Mouse (Mus musculus): Measurements from ENCODE around the gene Frmd4a. TPM values are rescaled to one million over a fixed set of nuclear protein-coding genes. Genes with fewer than 3 reads are reported as not detected.
A peak's percentile ranks its signal among the peaks of the same experiment; 100 is the strongest.

Gene Frmd4a
- polyA plus RNA-seq, 1 experiment from 2014 or later: 44.5 TPM

- Histone ChIP-seq H3K4me2 (ENCODE audit: low read depth) (no peak overlapping the region), H3K9ac (ENCODE audit: low read length) (no peak overlapping the region), H3K27ac (ENCODE audit: low read depth, low read length) (no peak overlapping the region), H3K4me3 (ENCODE audit: low read depth, low read length) (no peak overlapping the region), H3K36me3 (ENCODE audit: control insufficient read depth, insufficient read depth, low read length) (no peaks in the 10 kb centered on the region), H3K9me3 (ENCODE audit: control insufficient read depth, low read length) (no peaks in the 10 kb centered on the region), H3K27me3 (ENCODE audit: control insufficient read depth, insufficient read depth, low read length) (no peaks in the 10 kb centered on the region), H3K4me1 (ENCODE audit: control insufficient read depth, insufficient read depth, low read length) (peaks cover 15% of the 10 kb centered on the region)
- 68% methylated on average over 1 of the region's 1 CpGs for WGBS
- DNase-seq (ENCODE audit: low spot score) (no peak), ATAC-seq (ENCODE audit: insufficient read depth, low FRiP score, low TSS enrichment) (no peak)
Observed at GRCm38 (mm10) chr2:4399721-4400120, 382.2 kb downstream of the Frmd4a start.

- Histone ChIP-seq H3K4me1 (ENCODE audit: control insufficient read depth, insufficient read depth, low read length) (peaks cover 15% of the 10 kb centered on the region), H3K9me3 (ENCODE audit: control insufficient read depth, low read length) (no peaks in the 10 kb centered on the region), H3K27ac (ENCODE audit: low read depth, low read length) (peak overlapping the region; percentile 98), H3K4me2 (ENCODE audit: low read depth) (peak overlapping the region; percentile 78), H3K27me3 (ENCODE audit: control insufficient read depth, insufficient read depth, low read length) (no peaks in the 10 kb centered on the region), H3K4me3 (ENCODE audit: low read depth, low read length) (peak overlapping the region; percentile 72), H3K9ac (ENCODE audit: low read length) (peak overlapping the region; percentile 96), H3K36me3 (ENCODE audit: control insufficient read depth, insufficient read depth, low read length) (no peaks in the 10 kb centered on the region)
- under 1% methylated on average over 35 of the region's 74 CpGs for WGBS
- ATAC-seq (ENCODE audit: insufficient read depth, low FRiP score, low TSS enrichment) (peak; percentile 73), DNase-seq (ENCODE audit: low spot score) (peak; percentile 78)
Observed at GRCm38 (mm10) chr2:4400771-4401596, 383.5 kb downstream of the Frmd4a start.

- Histone ChIP-seq H3K36me3 (ENCODE audit: control insufficient read depth, insufficient read depth, low read length) (no peaks in the 10 kb centered on the region), H3K27me3 (ENCODE audit: control insufficient read depth, insufficient read depth, low read length) (no peaks in the 10 kb centered on the region), H3K9me3 (ENCODE audit: control insufficient read depth, low read length) (no peaks in the 10 kb centered on the region), H3K4me2 (ENCODE audit: low read depth) (peak overlapping the region; percentile 78), H3K4me3 (ENCODE audit: low read depth, low read length) (peak overlapping the region; percentile 72), H3K4me1 (ENCODE audit: control insufficient read depth, insufficient read depth, low read length) (peaks cover 15% of the 10 kb centered on the region), H3K9ac (ENCODE audit: low read length) (peak overlapping the region; percentile 96), H3K27ac (ENCODE audit: low read depth, low read length) (peak overlapping the region; percentile 98)
- 1% methylated on average over 28 of the region's 28 CpGs for WGBS
- ATAC-seq (ENCODE audit: insufficient read depth, low FRiP score, low TSS enrichment) (peak; percentile 62), DNase-seq (ENCODE audit: low spot score) (peak; percentile 83)
Observed at GRCm38 (mm10) chr2:4401597-4402581, 384.4 kb downstream of the Frmd4a start.

- DNase-seq (ENCODE audit: low spot score) (no peak), ATAC-seq (ENCODE audit: insufficient read depth, low FRiP score, low TSS enrichment) (no peak)
- no peak overlapping the region for H3K4me2 ChIP-seq (ENCODE audit: low read depth)
- H3K27me3 ChIP-seq (ENCODE audit: control insufficient read depth, insufficient read depth, low read length): no peaks in the 10 kb centered on the region
- H3K9ac ChIP-seq (ENCODE audit: low read length): no peak overlapping the region
- H3K9me3 ChIP-seq (ENCODE audit: control insufficient read depth, low read length): no peaks in the 10 kb centered on the region
- no peak overlapping the region for H3K27ac ChIP-seq (ENCODE audit: low read depth, low read length)
- H3K36me3 ChIP-seq (ENCODE audit: control insufficient read depth, insufficient read depth, low read length): no peaks in the 10 kb centered on the region; the same call in 1 of the 2 replicates
- 50% methylated on average over 5 of the region's 5 CpGs for WGBS
- H3K4me1 ChIP-seq (ENCODE audit: control insufficient read depth, insufficient read depth, low read length): peaks cover 15% of the 10 kb centered on the region
- H3K4me3 ChIP-seq (ENCODE audit: low read depth, low read length): no peak overlapping the region
Observed at GRCm38 (mm10) chr2:4406977-4407376, 389.5 kb downstream of the Frmd4a start.

GRCm38 (mm10) chr2:4409810-4410433 lies 392.4 kb downstream of the Frmd4a start:
- no peak overlapping the region for H3K27ac ChIP-seq (ENCODE audit: low read depth, low read length)
- no peaks in the 10 kb centered on the region for H3K27me3 ChIP-seq (ENCODE audit: control insufficient read depth, insufficient read depth, low read length)
- ATAC-seq (ENCODE audit: insufficient read depth, low FRiP score, low TSS enrichment) (no peak), DNase-seq (ENCODE audit: low spot score) (no peak)
- H3K4me2 ChIP-seq (ENCODE audit: low read depth): no peak overlapping the region
- no peaks in the 10 kb centered on the region for H3K9me3 ChIP-seq (ENCODE audit: control insufficient read depth, low read length)
- WGBS: 67% methylated on average over 8 of the region's 8 CpGs
- peaks cover 6% of the 10 kb centered on the region; the same call in 1 of the 2 replicates for H3K4me1 ChIP-seq (ENCODE audit: control insufficient read depth, insufficient read depth, low read length)
- no peak overlapping the region for H3K4me3 ChIP-seq (ENCODE audit: low read depth, low read length)
- H3K9ac ChIP-seq (ENCODE audit: low read length): no peak overlapping the region
- H3K36me3 ChIP-seq (ENCODE audit: control insufficient read depth, insufficient read depth, low read length): no peaks in the 10 kb centered on the region; the same call in 1 of the 2 replicates

GRCm38 (mm10) chr2:4412870-4413595 lies 395.5 kb downstream of the Frmd4a start:
- no peak overlapping the region for H3K4me3 ChIP-seq (ENCODE audit: low read depth, low read length)
- no peaks in the 10 kb centered on the region for H3K27me3 ChIP-seq (ENCODE audit: control insufficient read depth, insufficient read depth, low read length)
- no peaks in the 10 kb centered on the region; the same call in 1 of the 2 replicates for H3K36me3 ChIP-seq (ENCODE audit: control insufficient read depth, insufficient read depth, low read length)
- WGBS: 68% methylated on average over 5 of the region's 5 CpGs
- no peak overlapping the region for H3K27ac ChIP-seq (ENCODE audit: low read depth, low read length)
- no peaks in the 10 kb centered on the region for H3K9me3 ChIP-seq (ENCODE audit: control insufficient read depth, low read length)
- ATAC-seq (ENCODE audit: insufficient read depth, low FRiP score, low TSS enrichment): no peak
- H3K4me2 ChIP-seq (ENCODE audit: low read depth): no peak overlapping the region
- no peak for DNase-seq (ENCODE audit: low spot score)
- no peak overlapping the region for H3K9ac ChIP-seq (ENCODE audit: low read length)
- 0 out of 2 replicates have a peak, but pooled peaks cover 6% of the 10 kb centered on the region for H3K4me1 ChIP-seq (ENCODE audit: control insufficient read depth, insufficient read depth, low read length)

- no peak for ATAC-seq (ENCODE audit: insufficient read depth, low FRiP score, low TSS enrichment)
- H3K36me3 ChIP-seq (ENCODE audit: control insufficient read depth, insufficient read depth, low read length): no peaks in the 10 kb centered on the region; the same call in 1 of the 2 replicates
- no peak overlapping the region for H3K9ac ChIP-seq (ENCODE audit: low read length)
- 87% methylated on average over 16 of the region's 16 CpGs for WGBS
- no peak overlapping the region for H3K4me3 ChIP-seq (ENCODE audit: low read depth, low read length)
- no peaks in the 10 kb centered on the region for H3K27me3 ChIP-seq (ENCODE audit: control insufficient read depth, insufficient read depth, low read length)
- H3K27ac ChIP-seq (ENCODE audit: low read depth, low read length): no peak overlapping the region
- 0 out of 2 replicates have a peak, but pooled peaks cover 6% of the 10 kb centered on the region for H3K4me1 ChIP-seq (ENCODE audit: control insufficient read depth, insufficient read depth, low read length)
- H3K4me2 ChIP-seq (ENCODE audit: low read depth): no peak overlapping the region
- no peaks in the 10 kb centered on the region for H3K9me3 ChIP-seq (ENCODE audit: control insufficient read depth, low read length)
- no peak for DNase-seq (ENCODE audit: low spot score)
Observed at GRCm38 (mm10) chr2:4413596-4414335, 396.2 kb downstream of the Frmd4a start.

Measured in neural tube, embryonic 11.5 days (tissue).